Mouse (Mus musculus) ovary, postnatal 10 days (tissue): ENCODE measurements around the gene Rab3il1.
A peak's percentile ranks its signal among the peaks of the same experiment; 100 is the strongest.

Experiments
- DNase-seq: peaks from one replicate; pipeline ENCODE4 v3.0.0; 2022; ENCODE audit warnings: low spot score

Gene Rab3il1

GRCm38 (mm10) chr19:10041388-10042148 is 40.1 kb downstream of the Rab3il1 start, which contains the start of gene Fads3:
Gene Fads3 (plus strand): TSS chr19:10041569.
- peak; percentile 66 for DNase-seq

- DNase-seq, result no peak
Observed at GRCm38 (mm10) chr19:10042232-10042631, 40.8 kb downstream of the Rab3il1 start.

GRCm38 (mm10) chr19:10042816-10043215 is 41.3 kb downstream of the Rab3il1 start:
- DNase-seq, result no peak

- DNase-seq, result no peak
Observed at GRCm38 (mm10) chr19:10043643-10044042, 42.2 kb downstream of the Rab3il1 start.

- no peak for DNase-seq
Observed at GRCm38 (mm10) chr19:10045707-10046106, 44.2 kb downstream of the Rab3il1 start.

- no peak for DNase-seq
Observed at GRCm38 (mm10) chr19:10046346-10046745, 44.9 kb downstream of the Rab3il1 start.

- no peak for DNase-seq
Observed at GRCm38 (mm10) chr19:10046983-10047382, 45.5 kb downstream of the Rab3il1 start.

- no peak for DNase-seq
Observed at GRCm38 (mm10) chr19:10049533-10049932, 48.1 kb downstream of the Rab3il1 start.

GRCm38 (mm10) chr19:10050438-10050837 is 49.0 kb downstream of the Rab3il1 start:
- no peak for DNase-seq

GRCm38 (mm10) chr19:10052698-10053097 is 51.2 kb downstream of the Rab3il1 start:
- DNase-seq, result no peak

GRCm38 (mm10) chr19:10053692-10054260 is 52.3 kb downstream of the Rab3il1 start:
- DNase-seq, result no peak

GRCm38 (mm10) chr19:10054361-10055075 is 53.0 kb downstream of the Rab3il1 start:
- DNase-seq, result no peak

GRCm38 (mm10) chr19:10055261-10055660 is 53.8 kb downstream of the Rab3il1 start:
- DNase-seq, result no peak

GRCm38 (mm10) chr19:10055783-10056660 is 54.6 kb downstream of the Rab3il1 start:
- DNase-seq, result no peak

- DNase-seq, result no peak
Observed at GRCm38 (mm10) chr19:10056686-10057085, 55.2 kb downstream of the Rab3il1 start.

- no peak for DNase-seq
Observed at GRCm38 (mm10) chr19:10057486-10058351, 56.2 kb downstream of the Rab3il1 start.

- DNase-seq, result no peak
Observed at GRCm38 (mm10) chr19:10058352-10058825, 56.9 kb downstream of the Rab3il1 start.

- no peak for DNase-seq
Observed at GRCm38 (mm10) chr19:10058876-10059427, 57.5 kb downstream of the Rab3il1 start.

- no peak for DNase-seq
Observed at GRCm38 (mm10) chr19:10059911-10060567, 58.6 kb downstream of the Rab3il1 start.
